Mouse (Mus musculus): ENCODE measurements around the gene Bicra. TPM values are rescaled to one million over a fixed set of nuclear protein-coding genes. Genes with fewer than 3 reads are reported as not detected.

Gene Bicra
- total and polyA plus RNA-seq, 3 experiments, result 0.32 to 10.2 (median 2.2) TPM

- Histone ChIP-seq H3K4me3 (replicated peaks in 1 of 3; ENCODE audit: low read depth in 2 of 3, low read length in 2 of 3, poor library complexity in 1 of 3) (no peak overlapping the region), H3K4me2 (ENCODE audit: insufficient read depth, low read depth, poor library complexity, severe bottlenecking) (no peak overlapping the region), H3K27ac (ENCODE audit: insufficient read depth, low read depth) (no peak overlapping the region), H3K4me1 (ENCODE audit: control insufficient read depth in 1 of 2, insufficient read depth in 2 of 2) (no peaks in the 10 kb centered on the region), H3K79me2 (replicated peaks; ENCODE audit: control insufficient read depth, extremely low read depth, insufficient read depth, poor library complexity, severe bottlenecking) (no peaks in the 10 kb centered on the region), H3K9me3 (replicated peaks; ENCODE audit: low read length) (no peaks in the 10 kb centered on the region), H3K27me3 (replicated peaks) (no peaks in the 10 kb centered on the region), H3K9ac (ENCODE audit: insufficient read depth, low read depth) (no peak overlapping the region), H3K36me3 (replicated peaks in 1 of 2; ENCODE audit: control insufficient read depth in 1 of 2, insufficient read depth in 1 of 2, low read length in 1 of 2) (peaks cover 53 to 73% of the 10 kb centered on the region in 2 experiments)
- no peak for DNase-seq (ENCODE audit: extremely low read depth)
- TF ChIP-seq KAT2A (IDR thresholded peaks at IDR 0.05; ENCODE audit: insufficient replicate concordance, low read length) (no peak), EP300 (IDR thresholded peaks at IDR 0.05; ENCODE audit: low read length) (no peak), JUN (IDR thresholded peaks at IDR 0.05; ENCODE audit: insufficient read depth, low read depth, low read length) (no peak), ZKSCAN1 (IDR thresholded peaks at IDR 0.05; ENCODE audit: borderline replicate concordance, low read depth, low read length) (no peak), PAX5 (IDR thresholded peaks at IDR 0.05; ENCODE audit: low read length) (no peak), NRF1 (IDR thresholded peaks at IDR 0.05; ENCODE audit: low read depth, low read length) (no peak), MYC (IDR thresholded peaks at IDR 0.05; ENCODE audit: low read depth, low read length) (no peak), HCFC1 (IDR thresholded peaks at IDR 0.05; ENCODE audit: low read depth, low read length) (no peak), CHD2 (IDR thresholded peaks at IDR 0.05; ENCODE audit: low read length) (no peak)
- dilution Hi-C loops (cut with MboI; ENCODE audit: extremely low pct_ligation_motif_present, extremely low pct_unique_long_range_greater_than_20kb, low sequenced_read_pairs) (no loop called here), in situ Hi-C loops (cut with MboI; ENCODE audit: low pct_ligation_motif_present, low pct_unique_long_range_greater_than_20kb, low sequenced_read_pairs) (loop anchor here (25.0 kb wide), 1 partner anchor 850 kb away; the partner anchor contains the start of gene Slc1a5)
These were observed 110.2 kb downstream of the Bicra start for GRCm38 (mm10) chr7:15937491-15937890.

DNA sequence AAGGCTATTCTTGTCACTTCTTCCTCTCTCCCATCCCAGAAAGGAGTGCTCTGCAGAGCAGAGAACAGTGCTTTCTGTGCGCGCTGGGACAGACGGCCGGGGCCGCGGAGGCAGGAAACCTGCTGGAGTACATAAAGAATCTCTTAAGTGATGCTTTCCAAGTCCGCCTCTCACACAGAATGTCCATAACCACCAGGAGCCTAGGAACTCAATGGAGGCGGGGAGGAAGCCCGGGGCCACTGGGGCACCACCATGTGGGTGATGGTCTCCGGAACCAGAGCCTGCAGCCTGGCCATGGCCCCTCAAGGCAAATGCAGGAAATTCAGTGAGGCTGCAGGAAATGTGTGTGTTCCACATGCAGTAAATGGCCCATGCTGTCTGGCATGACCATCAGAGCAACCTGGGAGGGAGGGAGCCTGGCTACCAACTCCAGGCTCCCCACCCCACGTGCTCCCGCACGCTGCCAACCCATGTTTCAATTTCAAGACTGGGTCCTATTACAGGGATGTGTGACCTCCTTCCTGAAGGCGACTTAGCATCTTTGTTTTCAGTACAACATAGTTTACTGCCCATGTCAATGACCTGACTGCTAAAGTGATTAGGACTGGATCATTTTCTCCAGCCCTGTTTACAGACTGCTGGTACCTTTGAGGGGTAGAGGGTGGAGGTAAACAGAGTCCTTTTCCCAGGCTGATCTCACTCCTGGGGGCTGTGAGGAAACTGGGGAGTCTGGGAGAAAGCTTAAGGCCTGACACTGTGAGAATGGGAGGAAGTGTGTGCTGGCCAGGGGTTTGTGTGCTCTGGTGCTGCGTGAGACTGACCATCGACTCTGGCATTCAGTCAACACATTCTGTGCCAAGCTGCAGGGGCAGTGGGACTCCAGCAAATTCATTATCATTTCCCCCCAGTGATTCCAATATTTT lies 114.0 kb downstream of the Bicra start:
- no peak for TF ChIP-seq E2F4 (IDR thresholded peaks at IDR 0.05; ENCODE audit: insufficient replicate concordance, low read depth, low read length)
- no peak for TF ChIP-seq ETS1 (conservative IDR thresholded peaks at IDR 0.05; ENCODE audit: low read depth, low read length)
- TF ChIP-seq IRF4 (IDR thresholded peaks at IDR 0.05; ENCODE audit: low read depth, low read length), result no peak
- no peak for TF ChIP-seq ELF1 (IDR thresholded peaks at IDR 0.05; ENCODE audit: low read depth, low read length)
- no peak for TF ChIP-seq PAX5 (IDR thresholded peaks at IDR 0.05; ENCODE audit: low read length)
- no peak for TF ChIP-seq CTCF (conservative IDR thresholded peaks at IDR 0.05 in 1 of 2, IDR thresholded peaks at IDR 0.05 in 1 of 2; ENCODE audit: low read depth in 2 of 2, low read length in 2 of 2)
- no peak for TF ChIP-seq USF1 (IDR thresholded peaks at IDR 0.05; ENCODE audit: low read depth, low read length)
- no peak for TF ChIP-seq SIN3A (IDR thresholded peaks at IDR 0.05; ENCODE audit: low read length)
- TF ChIP-seq MEF2A (IDR thresholded peaks at IDR 0.05; ENCODE audit: borderline replicate concordance, low read depth, low read length), result no peak
- no peak for TF ChIP-seq TBP (conservative IDR thresholded peaks at IDR 0.05; ENCODE audit: low read depth, low read length)
- no peak for TF ChIP-seq RAD21 (IDR thresholded peaks at IDR 0.05; ENCODE audit: low read depth, low read length)
- TF ChIP-seq KAT2A (IDR thresholded peaks at IDR 0.05; ENCODE audit: insufficient replicate concordance, low read length), result no peak
- TF ChIP-seq CHD2 (IDR thresholded peaks at IDR 0.05; ENCODE audit: low read length), result no peak
- Histone ChIP-seq H3K4me2 (ENCODE audit: insufficient read depth, low read depth, poor library complexity, severe bottlenecking) (no peak overlapping the region), H3K36me3 (replicated peaks in 1 of 2; ENCODE audit: control insufficient read depth in 1 of 2, insufficient read depth in 1 of 2, low read length in 1 of 2) (peaks cover 16 to 35% of the 10 kb centered on the region in 2 experiments), H3K27ac (ENCODE audit: insufficient read depth, low read depth) (no peak overlapping the region), H3K4me1 (ENCODE audit: control insufficient read depth in 1 of 2, insufficient read depth in 2 of 2) (peaks cover 0 to 4% of the 10 kb centered on the region in 2 experiments; a peak in 1 of 4 replicates), H3K79me2 (replicated peaks; ENCODE audit: control insufficient read depth, extremely low read depth, insufficient read depth, poor library complexity, severe bottlenecking) (no peaks in the 10 kb centered on the region), H3K27me3 (replicated peaks) (no peaks in the 10 kb centered on the region), H3K9me3 (replicated peaks; ENCODE audit: low read length) (no peaks in the 10 kb centered on the region), H3K4me3 (replicated peaks in 1 of 3; ENCODE audit: low read depth in 2 of 3, low read length in 2 of 3, poor library complexity in 1 of 3) (no peak overlapping the region), H3K9ac (ENCODE audit: insufficient read depth, low read depth) (no peak overlapping the region)
- dilution Hi-C loops (cut with MboI; ENCODE audit: extremely low pct_ligation_motif_present, extremely low pct_unique_long_range_greater_than_20kb, low sequenced_read_pairs), result no loop called here
- DNase-seq (ENCODE audit: extremely low read depth), result no peak
- in situ Hi-C loops (cut with MboI; ENCODE audit: low pct_ligation_motif_present, low pct_unique_long_range_greater_than_20kb, low sequenced_read_pairs), result loop anchor here (25.0 kb wide), 1 partner anchor 854 kb away; the partner anchor contains the start of gene Slc1a5
